Mouse (Mus musculus): ENCODE data around the gene Esrrg.

The Esrrg gene

GRCm38 (mm10) chr1:187608261-187608921 lies at the start of gene Esrrg:
TSS of gene Esrrg (plus strand) at chr1:187608791.
- peak; percentile 42 for DNase-seq (ENCODE audit: low spot score)

- no peak for DNase-seq (ENCODE audit: low spot score)
Measured at GRCm38 (mm10) chr1:187583982-187584381, 24.6 kb upstream of the Esrrg start.

DNA sequence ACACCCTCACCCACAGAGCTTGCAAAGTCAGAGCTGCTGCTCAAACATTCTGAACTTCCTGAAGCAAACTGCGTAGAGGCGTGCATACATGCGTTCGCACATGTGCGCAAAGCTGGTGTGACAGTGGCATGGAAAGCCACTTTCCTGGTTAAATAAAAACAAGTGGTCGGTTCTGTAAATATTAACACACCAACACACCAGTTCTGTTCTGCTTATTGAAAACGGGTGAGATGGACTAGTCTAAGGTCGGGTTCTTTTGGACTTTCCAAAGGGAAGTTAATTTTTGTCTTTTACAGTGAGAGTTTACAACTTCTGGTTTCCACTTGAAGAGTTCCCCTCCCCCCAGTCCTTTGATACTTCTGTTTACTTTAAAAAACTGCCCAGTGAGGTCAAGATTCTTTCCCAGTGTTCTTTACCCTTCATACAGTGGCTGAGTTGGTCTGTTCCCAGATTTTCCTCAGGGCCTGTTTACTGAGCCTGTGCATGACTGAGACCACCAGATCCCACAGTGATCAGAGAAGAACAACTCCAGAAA lies 22.0 kb upstream of the Esrrg start:
- no peak for DNase-seq (ENCODE audit: low spot score)

DNA sequence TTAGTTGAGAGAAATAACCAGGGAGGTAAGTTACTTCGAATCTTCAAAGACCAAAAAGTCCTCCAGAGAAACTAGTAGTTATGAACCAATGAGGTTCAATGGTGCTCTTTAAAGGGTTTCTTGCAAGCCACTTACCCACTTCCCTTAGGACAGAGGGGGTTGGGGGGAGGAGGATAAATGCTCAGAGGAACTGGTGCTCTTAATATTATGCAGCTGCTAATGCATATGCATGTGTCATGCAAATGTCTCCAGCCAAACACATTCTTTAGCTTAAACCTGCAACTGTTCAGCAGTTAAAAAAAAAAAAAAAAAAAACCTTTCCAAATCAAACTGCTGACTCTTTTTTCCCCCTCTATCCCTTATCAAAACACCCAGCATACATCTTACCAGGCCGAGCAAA lies 5.6 kb upstream of the Esrrg start:
- DNase-seq (ENCODE audit: low spot score), result no peak

DNA sequence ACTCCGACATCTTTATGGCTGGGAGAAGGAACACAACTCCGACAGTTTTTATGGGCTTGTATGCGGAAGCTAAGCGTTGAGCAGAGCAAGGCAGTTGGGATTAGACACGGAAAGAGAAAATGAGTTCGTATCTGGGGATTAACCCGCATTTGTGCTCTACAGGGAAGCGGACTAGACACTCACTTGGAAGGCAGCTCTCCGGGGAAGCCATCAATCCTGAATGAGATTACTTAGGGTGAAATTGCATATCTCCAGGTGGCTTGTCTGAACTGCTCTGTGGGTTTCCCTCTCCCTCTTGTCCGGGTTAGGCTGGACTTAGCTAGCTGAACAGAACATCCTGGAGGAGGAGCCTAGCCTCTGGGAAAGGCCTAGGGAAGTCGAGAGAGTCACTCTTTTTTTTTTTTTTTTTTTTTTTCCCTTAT lies 4.5 kb upstream of the Esrrg start:
- peak; percentile 42 for DNase-seq (ENCODE audit: low spot score)

DNA sequence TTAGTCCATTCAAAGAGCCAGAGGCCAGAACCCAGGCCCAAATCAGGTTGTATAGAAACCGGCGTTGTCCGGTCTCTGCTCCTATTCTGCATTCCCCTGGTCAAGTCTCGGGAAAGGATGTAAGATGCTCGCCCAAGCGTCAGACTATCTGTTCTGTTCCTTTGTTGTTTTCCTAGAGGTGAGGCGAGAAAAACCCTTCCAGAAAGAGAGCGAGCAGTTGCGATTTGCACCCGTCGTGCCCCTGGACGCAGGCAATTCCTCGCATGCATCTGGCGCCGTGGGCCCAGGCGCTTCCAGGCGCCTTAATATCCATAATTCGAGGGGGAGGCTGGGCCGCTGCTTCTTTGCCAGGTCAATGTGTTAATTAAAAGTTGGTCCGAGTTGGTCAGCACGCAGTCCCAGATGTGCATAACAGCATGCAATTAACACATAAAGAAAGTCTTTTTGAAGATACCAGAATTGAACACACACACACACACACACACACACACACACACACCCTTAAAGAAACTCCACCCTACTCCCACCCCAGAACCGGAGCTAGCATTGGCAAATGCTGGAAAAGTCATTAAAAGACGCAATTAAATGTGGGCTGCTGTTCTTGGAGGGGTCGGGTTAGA lies 3.8 kb upstream of the Esrrg start:
- peak; percentile 32 for DNase-seq (ENCODE audit: low spot score)

GRCm38 (mm10) chr1:187605391-187606270 lies 3.0 kb upstream of the Esrrg start:
- DNase-seq (ENCODE audit: low spot score), result peak; percentile 62

GRCm38 (mm10) chr1:187606271-187607040 lies 2.1 kb upstream of the Esrrg start:
- peak; percentile 16 for DNase-seq (ENCODE audit: low spot score)

DNA sequence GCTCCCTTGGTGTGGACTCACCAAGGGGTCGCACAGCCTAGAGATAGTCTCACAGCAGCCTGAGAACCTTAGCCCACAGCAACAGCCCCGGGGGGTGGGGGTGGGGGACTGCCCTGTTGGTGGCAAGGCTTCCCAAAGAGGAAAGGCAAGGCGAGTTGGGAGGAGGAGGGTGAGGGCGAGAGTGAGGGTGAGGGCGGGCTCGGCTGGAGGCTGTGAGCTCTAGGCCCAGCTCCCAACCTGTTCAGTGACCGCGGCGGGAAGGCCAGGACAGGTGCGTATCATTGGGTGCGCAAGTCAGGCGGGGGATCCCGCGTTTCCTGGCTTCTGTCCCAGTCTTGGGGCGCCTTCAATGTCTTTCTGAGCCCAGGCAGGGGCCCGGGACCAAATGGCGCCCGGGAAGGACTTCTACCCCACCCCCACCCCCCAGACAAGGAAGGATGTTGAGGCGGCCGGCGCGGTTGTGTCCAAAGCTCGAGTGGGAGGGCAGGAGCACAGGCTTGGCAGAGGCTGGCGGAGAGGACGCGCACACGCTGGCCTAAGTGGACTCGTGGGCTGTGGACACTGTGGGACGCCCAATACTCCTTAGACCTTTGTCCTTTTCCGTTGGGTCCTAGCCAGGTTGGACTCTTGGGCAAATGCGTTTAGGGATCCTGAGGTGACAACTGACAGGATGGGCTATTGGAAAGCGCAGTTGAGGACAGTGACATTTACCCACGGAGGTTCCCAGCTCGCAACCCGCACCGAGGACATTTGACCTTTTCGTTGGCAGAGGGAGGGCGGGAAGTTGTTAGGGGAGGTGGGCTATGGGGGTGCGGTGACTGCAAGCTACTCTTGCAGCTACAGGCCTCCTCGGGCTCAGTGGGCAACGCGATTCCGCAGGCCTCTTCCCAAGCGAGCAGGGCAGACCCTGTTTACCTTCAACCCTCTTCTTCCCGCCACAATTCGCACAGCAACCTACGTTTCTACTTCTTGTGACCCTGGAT lies 1.2 kb upstream of the Esrrg start:
- DNase-seq (ENCODE audit: low spot score), result peak; percentile 43

DNA sequence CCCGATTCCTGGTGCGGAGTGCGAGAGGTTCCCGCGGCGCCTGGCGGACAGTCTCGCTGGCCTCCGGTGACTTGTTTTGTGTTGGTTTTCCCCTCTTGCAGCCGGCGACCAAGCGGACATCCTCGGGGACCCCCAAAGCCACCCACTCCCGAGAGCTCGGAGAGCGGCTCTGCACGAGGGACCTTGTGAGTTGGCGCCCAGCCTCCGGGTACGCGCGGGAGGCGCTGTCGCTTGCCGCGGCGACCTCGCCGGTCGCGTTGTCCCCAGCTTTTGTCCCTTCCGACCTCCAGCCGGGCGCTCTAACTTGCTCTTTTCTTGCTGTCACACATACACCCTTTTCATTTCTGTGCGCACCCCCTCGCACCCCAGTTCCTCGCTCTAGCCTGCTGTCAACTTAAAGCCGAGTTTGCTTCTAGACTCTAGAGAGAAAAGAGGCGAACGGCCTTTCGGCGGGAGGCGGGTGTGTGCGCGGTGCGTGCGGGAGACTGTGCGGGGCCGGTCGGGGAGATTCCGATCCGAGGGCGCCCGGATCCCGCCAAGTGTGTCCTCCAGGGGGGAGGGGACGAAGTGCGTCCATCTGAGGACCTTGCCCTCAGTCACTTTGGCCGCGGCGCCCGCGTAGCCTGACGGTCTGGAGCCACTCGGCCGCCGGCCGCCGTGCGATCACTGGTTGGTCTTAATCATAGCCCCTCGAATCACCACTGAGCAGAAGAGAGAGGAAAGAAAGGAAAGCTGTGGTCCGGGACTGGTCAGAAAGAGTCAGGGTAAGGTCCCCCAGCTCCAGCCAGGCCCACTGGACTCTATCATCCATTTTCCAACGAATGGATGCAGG lies 646 bp downstream of the Esrrg start:
- DNase-seq (ENCODE audit: low spot score), result peak; percentile 70

GRCm38 (mm10) chr1:187609853-187610230 lies 1.3 kb downstream of the Esrrg start:
- peak; percentile 26 for DNase-seq (ENCODE audit: low spot score)

- no peak for DNase-seq (ENCODE audit: low spot score)
Measured at GRCm38 (mm10) chr1:187610336-187610948, 1.9 kb downstream of the Esrrg start.

GRCm38 (mm10) chr1:187611925-187612324 lies 3.3 kb downstream of the Esrrg start:
- no peak for DNase-seq (ENCODE audit: low spot score)

DNA sequence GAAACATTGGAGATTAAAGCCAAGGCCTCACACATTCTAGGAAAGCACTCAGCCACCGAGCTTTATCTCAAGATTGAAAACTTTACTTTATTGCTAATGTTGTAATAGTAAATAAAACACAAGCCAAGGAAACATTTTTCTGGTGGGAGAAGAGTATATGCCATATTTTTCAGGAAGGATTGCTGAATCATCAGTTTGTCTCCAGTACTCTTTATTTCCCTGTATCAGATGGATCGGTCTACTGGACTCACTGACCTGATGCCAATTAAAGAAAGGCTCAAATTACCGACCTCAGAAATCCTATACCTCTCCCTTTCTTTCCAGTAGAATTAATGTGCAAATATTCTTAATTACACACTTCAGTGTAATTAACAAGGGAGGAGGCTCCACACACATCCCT lies 4.7 kb downstream of the Esrrg start:
- no peak for DNase-seq (ENCODE audit: low spot score)

DNA sequence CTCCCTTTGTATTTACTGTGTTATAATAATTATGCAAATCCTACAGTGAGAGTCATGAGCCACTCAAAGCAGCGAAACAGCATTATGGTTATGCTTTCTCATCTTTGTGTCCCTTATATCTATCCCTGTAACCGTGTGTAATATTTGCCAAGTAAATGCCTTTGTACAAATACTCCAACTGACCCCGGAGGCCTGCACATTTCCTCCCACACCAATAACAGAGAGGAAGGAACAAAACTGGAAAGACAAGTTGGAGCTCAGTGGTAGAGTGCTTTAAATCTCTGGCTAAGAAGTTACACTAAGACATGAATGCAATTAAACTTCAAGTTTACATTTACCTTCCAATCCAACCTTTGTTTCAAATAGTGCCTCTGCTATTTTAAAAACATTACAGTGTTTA lies 15.4 kb downstream of the Esrrg start:
- no peak for DNase-seq (ENCODE audit: low spot score)

DNA sequence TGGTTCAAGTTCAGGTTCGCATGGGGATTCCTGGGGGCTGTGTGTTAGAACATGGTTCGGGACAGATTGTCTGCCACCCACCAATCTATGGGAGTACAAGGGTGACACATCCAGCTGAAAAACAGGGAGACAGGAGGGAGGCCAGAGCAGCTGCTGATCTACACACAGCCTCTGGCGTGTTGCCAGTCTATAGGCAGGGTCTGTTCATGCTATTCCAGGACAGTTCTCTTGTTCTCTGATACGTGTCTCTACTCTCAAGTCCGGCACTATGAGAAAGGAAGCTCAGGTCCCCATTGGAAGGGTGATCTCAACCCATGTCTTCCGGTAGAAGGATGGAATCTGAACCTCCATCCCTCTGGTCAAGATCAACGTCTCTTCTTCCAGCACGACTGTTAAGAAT lies 21.8 kb downstream of the Esrrg start:
- DNase-seq (ENCODE audit: low spot score), result no peak

DNA sequence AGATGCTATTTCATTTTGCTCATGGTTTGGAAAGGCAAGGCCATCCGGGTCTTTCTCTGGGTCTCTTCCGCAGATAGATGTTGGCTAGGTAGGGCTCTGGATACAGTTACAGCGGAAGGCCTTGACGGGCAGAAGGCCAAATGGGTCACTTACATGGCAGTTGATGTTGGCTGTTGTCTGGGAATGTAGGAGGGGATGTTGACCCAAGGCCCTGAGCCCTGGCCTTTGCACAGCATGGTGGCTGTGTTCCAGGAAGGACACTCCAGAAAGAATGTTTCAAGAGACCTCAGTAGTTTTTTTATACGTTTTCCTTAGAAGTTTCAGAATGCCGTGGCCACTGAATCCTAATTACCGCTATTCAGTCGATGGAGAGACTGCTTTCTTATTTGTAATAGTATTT lies 22.9 kb downstream of the Esrrg start:
- peak; percentile 31 for DNase-seq (ENCODE audit: low spot score)

- DNase-seq (ENCODE audit: low spot score), result no peak
Measured at GRCm38 (mm10) chr1:187645258-187645657, 36.7 kb downstream of the Esrrg start.

- no peak for DNase-seq (ENCODE audit: low spot score)
Measured at GRCm38 (mm10) chr1:187648551-187648950, 40.0 kb downstream of the Esrrg start.

Measured in embryo, embryonic 10 days (tissue).